Mouse (Mus musculus) kidney, adult 2 months (tissue): Measurements from ENCODE around the gene Acsf3. TPM values are rescaled to one million over a fixed set of nuclear protein-coding genes. Genes with fewer than 3 reads are reported as not detected.

ENCODE experiments used
- DNase-seq: peaks from one replicate; pipeline ENCODE4 v3.0.0; 2021
- H3K27ac ChIP-seq: fragments of 200-500 bp; 2 replicates; pipeline ENCODE4 v1.5.1; 2012; ENCODE audit warnings: low read depth, low read length, control low read depth, inconsistent platforms; ENCODE audit not compliant: insufficient read depth
- H3K27me3 ChIP-seq: fragments of 200-500 bp; replicated peaks from 2 replicates; pipeline ENCODE4 v1.6.1; 2012; ENCODE audit warnings: mild to moderate bottlenecking, moderate library complexity, low read length, inconsistent platforms; ENCODE audit not compliant: control insufficient read depth, insufficient read depth
- H3K36me3 ChIP-seq: fragments of 200-500 bp; 2 replicates; pipeline ENCODE4 v1.6.1; 2012; ENCODE audit warnings: mild to moderate bottlenecking, moderate library complexity, low read length, inconsistent platforms; ENCODE audit not compliant: control insufficient read depth, insufficient read depth
- H3K4me1 ChIP-seq: fragments of 200-500 bp; 2 replicates; pipeline ENCODE4 v1.6.1; 2011; ENCODE audit warnings: low read length; ENCODE audit not compliant: control insufficient read depth, insufficient read depth
- H3K4me3 ChIP-seq: fragments of 200-500 bp; 2 replicates; pipeline ENCODE4 v1.5.1; 2011; ENCODE audit warnings: mild to moderate bottlenecking, low read depth, low read length, control low read depth; ENCODE audit not compliant: insufficient read depth
- CTCF ChIP-seq: fragments of 200-500 bp; conservative IDR thresholded peaks from 2 replicates; pipeline ENCODE4 v1.5.1; 2011; ENCODE audit warnings: low read depth, mild to moderate bottlenecking, control low read depth, low read length, moderate library complexity, mixed read lengths; ENCODE audit not compliant: insufficient read depth, insufficient read length
- POLR2A ChIP-seq: fragments of 200-500 bp; IDR thresholded peaks from one replicate; pipeline ENCODE4 v1.6.1; 2011; ENCODE audit warnings: low read depth, low read length, control low read depth
- WGBS: fragments of 180-500 bp; shearing (Covaris S2); methylation state at CpG from one replicate; pipeline ENCODE4 v1.1.7; 2018; 5-methylcytosine and 5-hydroxymethylcytosine counted together
- polyA plus RNA-seq: library from polyadenylated mRNA; depleted of rRNA; stranded (reverse); fragments of >200 nt; gene quantifications from 2 replicates; pipeline ENCODE4 v1.2.3, GENCODE M21; 2012

Acsf3 gene
- polyA plus RNA-seq, 1 experiment, result 73.9 TPM

DNA sequence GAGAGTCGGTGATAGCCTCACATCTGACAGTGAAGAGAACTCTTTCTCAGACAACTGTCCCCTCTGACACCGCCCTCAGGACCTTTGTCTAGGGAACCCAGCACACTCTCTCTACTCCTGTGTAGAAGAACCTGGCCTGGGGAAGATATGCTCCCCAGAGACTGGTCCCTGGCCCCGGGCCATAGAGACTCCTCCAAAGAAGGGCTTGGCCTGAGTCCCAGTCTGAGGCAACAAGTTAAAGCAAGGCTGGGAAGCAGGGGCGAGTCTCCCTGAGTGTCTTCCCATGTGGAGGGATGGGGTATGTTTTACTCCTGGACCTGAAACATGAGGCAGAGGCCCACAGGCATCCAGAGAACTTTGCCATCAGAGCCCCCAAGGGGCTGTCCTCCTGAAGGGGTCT is 70.4 kb downstream of the Acsf3 start:
- no peak overlapping the region for H3K4me3 ChIP-seq
- no peaks in the 10 kb centered on the region for H3K27me3 ChIP-seq
- TF ChIP-seq POLR2A, result no peak
- no peak for TF ChIP-seq CTCF
- 74% methylated on average over 4 of the region's 4 CpGs for WGBS
- H3K27ac ChIP-seq, result no peak overlapping the region
- DNase-seq, result no peak
- no peaks in the 10 kb centered on the region for H3K4me1 ChIP-seq
- no peaks in the 10 kb centered on the region for H3K36me3 ChIP-seq

DNA sequence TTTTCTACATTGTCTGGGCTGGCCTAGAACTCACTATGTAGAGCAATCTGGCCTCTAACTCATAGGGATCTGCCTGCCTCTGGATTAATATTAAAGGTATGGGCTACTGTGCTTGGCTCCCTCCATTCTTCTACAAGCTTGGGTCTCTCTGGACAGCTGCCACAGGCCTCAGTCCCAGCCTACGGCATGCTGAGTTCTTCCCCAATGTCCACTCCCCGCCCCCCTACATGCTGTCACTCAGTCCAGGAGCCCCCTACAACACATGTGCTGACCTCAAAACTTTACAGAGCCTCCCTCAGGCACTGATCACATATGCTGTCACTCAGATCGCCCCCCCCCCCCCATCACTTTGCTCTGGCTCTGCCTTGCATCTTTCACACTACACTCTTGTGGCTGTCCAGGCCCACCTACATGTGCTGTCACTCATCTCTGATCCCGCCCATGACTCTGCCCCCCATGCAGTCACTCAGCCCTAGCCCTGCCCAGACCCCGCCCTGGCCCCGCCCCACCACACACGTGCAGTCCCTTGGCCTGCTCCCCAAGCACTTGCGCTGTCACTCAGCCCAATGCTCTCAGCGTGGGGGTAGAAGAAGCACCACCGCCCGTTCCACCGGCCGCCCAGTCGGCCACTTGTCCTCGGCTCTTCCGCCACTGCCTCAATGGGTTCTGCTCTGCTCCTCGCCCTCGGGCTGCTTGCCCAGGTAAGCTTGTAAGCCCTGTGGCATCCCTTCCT is 72.7 kb downstream of the Acsf3 start, which contains the start of gene Cdh15:
Cdh15 (plus strand) TSS at position 138 of the 733 bp plus-strand sequence.
- Histone ChIP-seq H3K4me1 (no peaks in the 10 kb centered on the region), H3K4me3 (no peak within 1 kb of the TSS), H3K27ac (no peak within 1 kb of the TSS), H3K27me3 (no peaks in the 10 kb centered on the region), H3K36me3 (no peaks in the 10 kb centered on the region)
- peak; percentile 24 for DNase-seq
- no peak for TF ChIP-seq POLR2A
- TF ChIP-seq CTCF, result no peak
- WGBS, result 20% methylated on average over 17 of the region's 18 CpGs

DNA sequence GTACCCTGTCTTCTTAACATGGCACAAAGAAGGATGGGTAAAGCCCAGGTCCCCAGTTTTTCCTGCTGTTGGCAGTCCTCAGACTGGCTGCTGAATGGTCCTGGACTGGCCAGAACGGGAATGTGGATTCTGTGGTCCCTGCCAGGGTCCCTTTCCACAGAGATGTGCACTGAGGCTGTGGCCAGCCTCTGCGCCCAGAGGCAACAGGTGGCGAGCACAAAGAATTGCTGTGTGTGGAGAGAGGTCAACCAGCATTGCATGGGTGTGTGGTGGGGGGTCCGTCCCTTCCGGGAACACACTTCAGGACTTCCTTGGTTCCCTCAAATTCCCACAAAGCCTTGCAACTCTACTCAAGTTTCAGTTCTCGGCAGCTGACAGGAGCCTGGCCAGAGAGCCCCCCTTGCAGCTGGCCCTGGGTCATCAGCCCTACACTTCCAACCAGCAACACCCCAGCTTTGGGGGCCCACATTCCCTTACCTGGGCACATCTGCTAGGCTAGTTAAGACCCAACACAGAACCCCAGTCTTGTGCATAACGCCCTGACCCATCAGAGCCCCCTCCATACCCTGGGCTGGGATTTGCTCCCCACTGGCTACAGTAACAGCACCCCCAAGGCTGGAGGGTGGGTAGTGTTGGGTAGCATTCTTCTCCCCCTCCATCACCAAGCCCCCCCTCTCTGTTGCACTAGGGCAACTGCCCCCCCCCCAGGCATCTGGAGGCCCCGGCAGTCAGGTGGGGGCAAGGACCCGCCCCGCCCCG is 74.0 kb downstream of the Acsf3 start:
- TF ChIP-seq CTCF, result no peak
- no peak for TF ChIP-seq POLR2A
- Histone ChIP-seq H3K4me1 (no peaks in the 10 kb centered on the region), H3K4me3 (no peak overlapping the region), H3K27ac (no peak overlapping the region), H3K27me3 (no peaks in the 10 kb centered on the region), H3K36me3 (no peaks in the 10 kb centered on the region)
- no peak for DNase-seq
- 66% methylated on average over 11 of the region's 11 CpGs for WGBS

DNA sequence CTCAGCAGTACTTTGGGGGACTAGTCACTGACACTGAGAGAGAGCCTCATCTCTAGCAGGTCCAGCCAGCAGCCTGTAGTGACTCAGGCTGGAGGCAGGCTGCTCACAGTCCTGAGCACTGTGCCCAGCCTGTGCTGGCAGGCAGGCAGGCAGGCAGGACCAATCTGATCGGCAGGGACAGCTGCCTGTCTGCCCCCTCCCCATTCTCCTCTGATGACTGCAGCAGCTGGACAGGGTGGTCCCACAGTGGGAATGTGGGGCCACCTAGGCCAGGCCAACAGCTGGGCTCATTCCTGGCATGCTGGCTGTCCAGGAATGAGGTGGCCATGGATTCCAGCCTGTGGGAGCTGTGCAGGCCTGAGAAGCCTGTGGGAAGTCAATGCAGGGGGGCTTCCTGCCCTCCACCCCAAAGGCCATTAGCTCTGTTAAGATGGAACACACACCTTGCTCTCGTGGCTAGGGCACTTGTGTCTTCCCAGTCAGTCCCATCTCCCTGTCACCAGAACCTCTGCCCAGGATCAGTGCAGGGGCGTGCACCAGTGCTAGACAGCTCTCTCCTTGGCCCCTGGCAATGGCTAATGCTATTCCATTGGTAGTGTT is 75.5 kb downstream of the Acsf3 start:
- TF ChIP-seq CTCF (no peak), POLR2A (no peak)
- Histone ChIP-seq H3K4me3 (no peak overlapping the region), H3K27ac (no peak overlapping the region), H3K4me1 (no peaks in the 10 kb centered on the region), H3K27me3 (no peaks in the 10 kb centered on the region), H3K36me3 (no peaks in the 10 kb centered on the region)
- no peak for DNase-seq
- WGBS, result 79% methylated on average over 3 of the region's 3 CpGs

DNA sequence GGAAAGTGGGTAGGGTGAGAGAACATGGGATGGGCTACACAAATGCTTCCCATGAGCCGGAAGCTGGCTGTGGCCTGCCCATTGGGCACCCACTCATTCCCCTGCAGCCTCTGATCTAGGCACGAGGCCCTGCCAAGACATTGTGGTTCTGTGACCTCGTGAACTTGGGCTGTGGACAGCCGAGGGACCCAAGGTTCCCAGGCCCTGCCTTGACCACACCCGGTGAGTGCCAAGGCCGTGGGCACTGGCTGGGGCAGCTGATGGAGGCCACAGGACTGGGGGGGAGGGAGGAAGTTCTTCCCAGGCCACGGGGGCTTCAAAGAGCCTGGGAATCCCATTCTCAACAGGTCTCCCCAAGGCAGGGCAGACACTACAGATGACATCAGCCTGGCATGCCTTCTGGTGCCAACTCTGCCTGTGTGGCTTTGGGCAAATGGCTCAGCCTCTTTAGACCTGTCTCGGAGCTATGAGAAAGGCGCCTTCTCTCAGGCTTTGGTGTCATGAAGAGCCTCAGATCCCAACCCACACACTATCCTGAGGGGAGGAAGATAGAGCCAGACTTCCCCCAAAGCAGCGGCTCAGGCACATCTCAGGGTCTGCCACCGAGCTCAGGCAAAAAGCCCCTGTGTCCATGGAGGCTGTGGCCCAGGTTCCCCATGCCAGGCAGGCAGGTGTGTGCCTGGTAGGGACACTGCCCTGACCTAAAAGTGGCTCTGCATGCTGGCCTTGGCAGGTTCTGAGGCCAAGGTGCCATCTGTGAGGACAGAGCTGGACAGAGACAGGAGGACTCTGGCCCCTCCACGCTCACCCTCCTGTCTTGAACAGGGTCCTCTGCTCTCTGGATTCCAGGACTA is 76.6 kb downstream of the Acsf3 start:
- TF ChIP-seq CTCF (no peak), POLR2A (no peak)
- 83% methylated on average over 12 of the region's 12 CpGs for WGBS
- no peak for DNase-seq

DNA sequence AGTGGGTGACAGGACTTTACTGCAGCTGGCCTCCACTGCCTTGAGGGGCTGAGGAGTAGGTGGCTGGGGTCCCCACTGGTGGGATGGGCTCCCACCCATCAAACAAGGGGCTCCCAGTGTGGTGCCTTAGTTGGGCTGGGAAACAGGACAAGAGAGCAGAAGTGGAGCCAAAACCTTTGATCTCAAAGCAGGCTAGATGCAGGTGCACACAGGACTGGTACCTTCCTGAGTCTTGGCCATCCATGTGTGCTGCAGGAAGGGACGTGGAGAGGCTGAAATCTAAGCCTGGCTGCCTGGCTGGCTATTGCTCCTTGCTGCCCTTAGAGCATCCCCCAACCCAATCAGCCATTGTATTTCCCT is 77.2 kb downstream of the Acsf3 start:
- 29% methylated on average over 1 of the region's 1 CpGs for WGBS
- TF ChIP-seq POLR2A (no peak), CTCF (no peak)
- H3K27ac ChIP-seq, result no peak overlapping the region
- no peak for DNase-seq
- H3K4me3 ChIP-seq, result no peak overlapping the region
- no peaks in the 10 kb centered on the region for H3K27me3 ChIP-seq
- H3K36me3 ChIP-seq, result no peaks in the 10 kb centered on the region
- H3K4me1 ChIP-seq, result no peaks in the 10 kb centered on the region

More for the DNA sequence above, 76.6 kb downstream of the Acsf3 start:
- H3K27ac ChIP-seq, result no peak overlapping the region
- H3K4me3 ChIP-seq, result no peak overlapping the region
- no peaks in the 10 kb centered on the region for H3K27me3 ChIP-seq
- H3K36me3 ChIP-seq, result no peaks in the 10 kb centered on the region
- no peaks in the 10 kb centered on the region for H3K4me1 ChIP-seq
